Mouse (Mus musculus) C2C12 (cell line): ENCODE data around the gene Mapkapk3.

ENCODE experiments used
- CEBPB ChIP-seq: IDR thresholded peaks from one replicate; pipeline ENCODE4 v1.6.1; 2011; ENCODE audit warnings: low read depth, mild to moderate bottlenecking, control low read depth, moderate library complexity
- CTCF ChIP-seq: IDR thresholded peaks from one replicate; pipeline ENCODE4 v1.5.1; 2011; ENCODE audit not compliant: control insufficient read depth, insufficient read depth, insufficient read length
- FOSL1 ChIP-seq: IDR thresholded peaks from one replicate; pipeline ENCODE4 v1.8.0; 2011; ENCODE audit warnings: mild to moderate bottlenecking, low read length; ENCODE audit not compliant: poor library complexity, insufficient read depth, severe bottlenecking
- MAX ChIP-seq: IDR thresholded peaks from one replicate; pipeline ENCODE4 v1.6.1; 2011; ENCODE audit warnings: mild to moderate bottlenecking, control low read depth
- MYOD1 ChIP-seq: IDR thresholded peaks from one replicate; pipeline ENCODE4 v1.6.1; 2011; ENCODE audit warnings: low read depth; ENCODE audit not compliant: control insufficient read depth, insufficient read length
- MYOG ChIP-seq: IDR thresholded peaks from one replicate; pipeline ENCODE4 v1.6.1; 2011; ENCODE audit not compliant: control insufficient read depth, insufficient read length; ENCODE audit errors: extremely low read depth
- USF1 ChIP-seq: IDR thresholded peaks from one replicate; pipeline ENCODE4 v1.6.1; 2011; ENCODE audit warnings: low read depth, mild to moderate bottlenecking, control low read depth, moderate library complexity

DNA sequence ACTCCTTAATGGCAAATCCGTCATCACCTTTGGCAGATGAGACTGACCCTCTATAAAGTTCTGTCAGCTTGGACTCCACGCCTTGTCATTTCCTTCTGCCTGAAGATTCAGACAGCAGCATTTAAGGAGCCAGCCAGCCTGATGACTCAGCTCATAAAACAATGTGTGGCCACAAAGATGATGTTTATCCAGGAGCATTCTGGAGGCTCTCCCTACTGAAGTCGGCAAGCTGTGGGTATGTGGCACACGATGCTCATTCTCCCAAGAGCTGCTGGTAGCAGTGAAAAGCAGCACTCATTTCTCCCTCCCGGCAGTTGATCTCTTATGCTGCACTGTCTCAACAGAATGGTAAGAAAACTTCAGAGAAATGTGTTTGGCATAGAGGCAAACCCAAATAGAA lies 54.4 kb downstream of the Mapkapk3 start:
- TF ChIP-seq CTCF (no peak), MAX (peak; percentile 72), USF1 (no peak), CEBPB (no peak), FOSL1 (peak; percentile 62), MYOG (no peak), MYOD1 (peak; percentile 40)
